Mouse (Mus musculus) forebrain, embryonic 10.5 days (tissue): ENCODE results near the gene Fam43b. TPM values are rescaled to one million over a fixed set of nuclear protein-coding genes. Genes with fewer than 3 reads are reported as not detected.
"Not testable (repeated sequence)": the region's sequence is repeated elsewhere in the genome, so short reads cannot be mapped to it uniquely, and the experiment has no call there.

ENCODE experiments used
- DNase-seq: peaks from one replicate; pipeline ENCODE4 v3.0.0-alpha.2; 2017; ENCODE audit warnings: low spot score; ENCODE audit errors: extremely low spot score
- H3K27ac ChIP-seq: fragments of 300-500 bp; sonication (generic); 2 replicates; pipeline ENCODE4 v1.5.1; 2016; ENCODE audit warnings: mild to moderate bottlenecking
- H3K27me3 ChIP-seq: fragments of 300-500 bp; sonication (generic); 2 replicates; pipeline ENCODE4 v1.6.1; 2016; ENCODE audit warnings: mild to moderate bottlenecking; ENCODE audit not compliant: poor library complexity, severe bottlenecking
- H3K36me3 ChIP-seq: fragments of 300-500 bp; sonication (generic); replicated peaks from 2 replicates; pipeline ENCODE4 v1.6.1; 2016; ENCODE audit warnings: mild to moderate bottlenecking, moderate library complexity
- H3K4me1 ChIP-seq: fragments of 300-500 bp; sonication (generic); 2 replicates; pipeline ENCODE4 v1.6.1; 2016
- H3K4me3 ChIP-seq: fragments of 300-500 bp; sonication (generic); 2 replicates; pipeline ENCODE4 v1.5.1; 2016; ENCODE audit warnings: mild to moderate bottlenecking, moderate library complexity
- H3K9me3 ChIP-seq: fragments of 300-500 bp; sonication (generic); 2 replicates; pipeline ENCODE4 v1.6.1; 2016; ENCODE audit warnings: mild to moderate bottlenecking, moderate library complexity
- WGBS: fragments of 180-500 bp; shearing (Covaris S2); methylation state at CpG from one replicate; pipeline ENCODE4 v1.1.7; 2016; 5-methylcytosine and 5-hydroxymethylcytosine counted together
- polyA plus RNA-seq: library from polyadenylated mRNA; unstranded; fragments of >200 nt; fragmentation: Nextera tagmentation; extraction: Ambion mirVana; gene quantifications from 2 replicates; pipeline ENCODE4 v1.2.1, GENCODE M21; 2016

The Fam43b gene
- not detected in 2 replicates for polyA plus RNA-seq

GRCm38 (mm10) chr4:138395971-138396645, at the start of gene Fam43b:
TSS of gene Fam43b (minus strand) at chr4:138396528.
- WGBS = under 1% methylated on average over 46 of the region's 46 CpGs
- no peaks in the 10 kb centered on the region for H3K36me3 ChIP-seq
- no peaks in the 10 kb centered on the region for H3K9me3 ChIP-seq
- H3K4me1 ChIP-seq = peaks cover 23% of the 10 kb centered on the region
- H3K4me3 ChIP-seq = peak within 1 kb of the TSS; percentile 49
- H3K27me3 ChIP-seq = peaks cover 94% of the 10 kb centered on the region
- H3K27ac ChIP-seq = no peak within 1 kb of the TSS
- DNase-seq = peak; percentile 30

- Histone ChIP-seq H3K4me1 (peaks cover 49% of the 10 kb centered on the region), H3K4me3 (no peak overlapping the region), H3K27me3 (peaks cover 51% of the 10 kb centered on the region), H3K27ac (no peak overlapping the region), H3K36me3 (peaks cover 25% of the 10 kb centered on the region), H3K9me3 (no peaks in the 10 kb centered on the region)
- WGBS = 13% methylated on average over 5 of the region's 5 CpGs
- DNase-seq = no peak
Measured at GRCm38 (mm10) chr4:138444941-138445340, 48.6 kb upstream of the Fam43b start.

DNA sequence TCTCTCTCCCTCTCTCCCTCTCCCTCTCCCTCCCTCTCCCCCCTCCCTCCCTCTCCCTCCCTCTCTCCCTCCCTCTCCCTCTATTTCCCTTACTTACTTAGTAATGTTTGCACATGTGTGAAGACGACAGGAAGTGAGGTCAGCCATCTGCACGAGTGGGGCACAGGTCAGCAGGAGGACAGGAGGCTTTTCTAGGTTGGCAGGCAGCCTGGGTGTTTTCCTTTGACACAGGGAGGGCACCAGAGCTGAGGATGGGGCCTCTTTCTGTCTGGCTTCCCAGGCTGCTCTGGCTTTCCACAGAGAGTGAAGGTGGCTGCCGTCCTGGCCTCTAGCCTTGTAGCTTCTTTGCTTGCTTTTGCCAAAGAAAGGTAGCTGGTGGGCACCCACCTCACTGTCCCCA, 43.7 kb upstream of the Fam43b start:
- WGBS = 83% methylated on average over 3 of the region's 3 CpGs
- Histone ChIP-seq H3K4me1 (peaks cover 24% of the 10 kb centered on the region), H3K9me3 (no peaks in the 10 kb centered on the region), H3K4me3 (no peak overlapping the region), H3K27me3 (peaks cover 13% of the 10 kb centered on the region; the same call in 1 of the 2 replicates), H3K27ac (no peak overlapping the region), H3K36me3 (peaks cover 66% of the 10 kb centered on the region)
- no peak for DNase-seq

GRCm38 (mm10) chr4:138434347-138435316, 38.3 kb upstream of the Fam43b start, which contains the start of gene Mul1:
TSS of gene Mul1 (plus strand) at chr4:138434671.
- Histone ChIP-seq H3K4me3 (peak within 1 kb of the TSS; percentile 96), H3K4me1 (peaks cover 22% of the 10 kb centered on the region), H3K9me3 (no peaks in the 10 kb centered on the region), H3K27ac (peak within 1 kb of the TSS; percentile 88), H3K36me3 (peaks cover 38% of the 10 kb centered on the region), H3K27me3 (0 out of 2 replicates have a peak, but pooled peaks cover 6% of the 10 kb centered on the region)
- under 1% methylated on average over 64 of the region's 64 CpGs for WGBS
- DNase-seq = peak; percentile 97

- 56% methylated on average over 8 of the region's 8 CpGs for whole genome bisulfite sequencing
- H3K27ac ChIP-seq = no peak overlapping the region
- H3K4me3 ChIP-seq = no peak overlapping the region
- H3K4me1 ChIP-seq = peaks cover 22% of the 10 kb centered on the region
- peaks cover 17% of the 10 kb centered on the region; the same call in 1 of the 2 replicates for H3K27me3 ChIP-seq
- no peaks in the 10 kb centered on the region for H3K9me3 ChIP-seq
- no peak for DNase-seq
- H3K36me3 ChIP-seq = peaks cover 5% of the 10 kb centered on the region
Measured at GRCm38 (mm10) chr4:138431340-138431739, 35.0 kb upstream of the Fam43b start.

DNA sequence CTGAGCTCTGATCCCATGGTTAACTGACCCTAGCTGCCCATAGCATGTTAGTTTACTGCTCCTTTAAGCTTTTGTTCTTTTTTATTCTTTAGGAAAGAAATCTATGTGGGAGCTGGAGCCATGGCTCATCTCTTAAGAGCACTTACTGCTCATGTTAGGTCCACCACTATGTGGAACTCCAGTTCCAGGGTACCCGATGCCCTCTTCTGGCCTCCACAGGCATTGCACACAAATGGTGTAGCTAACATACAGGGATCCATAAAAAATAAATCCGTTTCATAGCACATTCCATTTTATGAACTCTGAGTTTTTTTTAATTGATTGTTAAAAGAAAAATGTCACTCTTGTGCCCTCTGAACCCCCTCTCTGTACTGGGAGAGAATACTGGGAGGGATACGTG, 33.5 kb upstream of the Fam43b start:
- DNase-seq = no peak
- Histone ChIP-seq H3K27me3 (peaks cover 17% of the 10 kb centered on the region; the same call in 1 of the 2 replicates), H3K4me1 (peaks cover 8% of the 10 kb centered on the region)

GRCm38 (mm10) chr4:138426778-138427705, 30.7 kb upstream of the Fam43b start:
- Histone ChIP-seq H3K4me1 (0 out of 2 replicates have a peak, but pooled peaks cover 2% of the 10 kb centered on the region), H3K27me3 (peaks cover 17% of the 10 kb centered on the region; the same call in 1 of the 2 replicates), H3K36me3 (no peaks in the 10 kb centered on the region), H3K27ac (no peak overlapping the region), H3K9me3 (no peaks in the 10 kb centered on the region), H3K4me3 (no peak overlapping the region)
- WGBS = 46% methylated on average over 22 of the region's 22 CpGs
- peak; percentile 70 for DNase-seq

More for the DNA sequence above, 33.5 kb upstream of the Fam43b start:
- no peak overlapping the region for H3K4me3 ChIP-seq
- no peaks in the 10 kb centered on the region for H3K9me3 ChIP-seq
- WGBS = 44% methylated on average over 3 of the region's 3 CpGs
- H3K27ac ChIP-seq = no peak overlapping the region
- H3K36me3 ChIP-seq = no peaks in the 10 kb centered on the region

- 92% methylated on average over 14 of the region's 14 CpGs for WGBS
- not testable (repeated sequence) for H3K4me3 ChIP-seq, H3K4me1 ChIP-seq, DNase-seq, H3K9me3 ChIP-seq, H3K36me3 ChIP-seq, H3K27ac ChIP-seq
- H3K27me3 ChIP-seq = peaks cover 11% of the 10 kb centered on the region; the same call in 1 of the 2 replicates
Measured at GRCm38 (mm10) chr4:138425604-138426003, 29.3 kb upstream of the Fam43b start.

DNA sequence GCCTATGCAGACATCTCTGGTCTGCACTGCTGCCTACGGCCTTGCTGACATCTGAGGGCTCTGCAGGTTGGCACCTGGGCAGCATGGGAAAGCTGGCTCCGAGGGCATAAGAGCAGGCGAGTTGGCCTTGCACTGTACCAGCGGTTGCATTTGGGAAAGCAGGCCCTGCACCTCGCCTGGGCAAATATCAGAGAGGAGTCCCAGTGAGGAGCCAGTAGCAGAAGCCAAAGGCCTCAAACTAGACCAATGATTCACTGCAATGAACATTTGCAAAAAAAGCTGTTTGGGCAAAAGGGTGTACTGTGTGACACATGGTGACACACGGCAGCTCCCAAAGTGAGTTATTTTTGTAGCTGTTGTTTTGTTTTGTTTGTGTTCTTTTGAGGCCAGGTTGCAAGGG, 28.7 kb upstream of the Fam43b start:
- H3K4me1 ChIP-seq = no peaks in the 10 kb centered on the region
- H3K4me3 ChIP-seq = no peak overlapping the region
- 85% methylated on average over 6 of the region's 6 CpGs for WGBS
- H3K36me3 ChIP-seq = no peaks in the 10 kb centered on the region
- DNase-seq = no peak
- H3K27ac ChIP-seq = no peak overlapping the region
- no peaks in the 10 kb centered on the region for H3K9me3 ChIP-seq
- H3K27me3 ChIP-seq = peaks cover 11% of the 10 kb centered on the region; the same call in 1 of the 2 replicates

DNA sequence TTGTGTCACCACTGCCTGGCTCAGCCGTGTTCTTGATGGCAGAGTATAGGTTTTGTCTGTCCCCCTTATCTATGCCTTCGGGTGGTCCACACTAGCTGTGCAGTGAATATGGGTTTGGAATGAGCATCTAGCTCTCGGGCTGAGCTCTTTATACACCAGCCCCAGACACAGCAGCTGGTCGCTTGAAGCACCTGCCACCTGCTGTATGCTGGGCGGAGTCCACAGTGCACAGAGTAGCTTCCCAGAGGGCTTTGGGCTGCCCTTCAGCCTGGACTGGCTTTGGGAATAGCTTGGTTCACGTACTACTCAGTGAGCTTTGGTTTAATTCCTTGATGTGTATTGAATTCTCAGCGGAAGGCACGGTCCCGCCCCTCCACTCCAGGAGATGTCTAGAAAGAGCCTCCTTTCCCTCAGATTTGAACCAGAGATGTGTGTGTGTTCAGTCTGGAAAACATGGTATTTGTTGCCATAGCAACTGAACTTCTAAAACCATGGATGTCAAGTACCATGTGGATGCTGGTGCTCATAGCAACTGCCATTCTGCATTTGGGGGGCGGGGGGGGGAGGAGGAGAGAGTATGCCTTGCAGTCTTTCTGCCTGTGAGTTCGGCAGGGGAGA, 22.1 kb upstream of the Fam43b start:
- Histone ChIP-seq H3K4me3 (no peak overlapping the region), H3K27ac (no peak overlapping the region), H3K36me3 (no peaks in the 10 kb centered on the region), H3K4me1 (peaks cover 18% of the 10 kb centered on the region), H3K27me3 (peaks cover 37% of the 10 kb centered on the region), H3K9me3 (no peaks in the 10 kb centered on the region)
- no peak for DNase-seq
- 66% methylated on average over 11 of the region's 11 CpGs for WGBS

DNA sequence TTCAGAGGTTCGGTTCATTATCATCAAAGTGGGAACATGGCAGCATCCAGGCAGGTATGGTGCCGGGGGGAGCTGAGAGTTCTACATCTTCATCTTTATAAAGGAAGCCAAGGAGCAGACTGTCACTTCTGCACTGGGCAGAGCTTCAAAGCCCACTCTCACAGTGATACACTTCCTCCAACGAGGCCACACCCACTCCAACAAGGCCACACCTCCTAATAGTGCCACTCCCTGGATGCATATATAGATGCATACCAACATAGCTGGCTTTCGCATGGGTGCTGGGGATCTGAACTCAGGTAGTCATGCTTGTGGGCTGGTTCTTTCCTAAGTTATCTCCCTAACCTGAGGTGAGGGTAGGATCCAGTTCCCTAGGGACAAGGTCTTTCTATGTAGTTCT, 21.6 kb upstream of the Fam43b start:
- Histone ChIP-seq H3K27me3 (peaks cover 40% of the 10 kb centered on the region), H3K4me3 (no peak overlapping the region), H3K9me3 (no peaks in the 10 kb centered on the region), H3K36me3 (no peaks in the 10 kb centered on the region), H3K4me1 (peaks cover 18% of the 10 kb centered on the region), H3K27ac (no peak overlapping the region)
- 91% methylated on average over 4 of the region's 4 CpGs for WGBS
- no peak for DNase-seq
